Mouse (Mus musculus) E14TG2a.4 (cell line): Measurements from ENCODE around the gene Susd6.

ENCODE experiments used
- CTCF ChIP-seq: conservative IDR thresholded peaks from 2 replicates; pipeline ENCODE4 v1.5.1; 2014; ENCODE audit warnings: low read length
- NANOG ChIP-seq: IDR thresholded peaks from 2 replicates; pipeline ENCODE4 v1.6.1; 2014; ENCODE audit warnings: borderline replicate concordance, low read length, mixed read lengths
- POU5F1 ChIP-seq: IDR thresholded peaks from 2 replicates; pipeline ENCODE4 v1.6.1; 2014; ENCODE audit warnings: low read length, borderline replicate concordance

GRCm38 (mm10) chr12:80746031-80746813 is 44.1 kb upstream of the Susd6 start:
- TF ChIP-seq CTCF (no peak), NANOG (no peak), POU5F1 (no peak)
